Mouse (Mus musculus): ENCODE measurements around the gene Ttc39d.
"Not testable (repeated sequence)": the region's sequence is repeated elsewhere in the genome, so short reads cannot be mapped to it uniquely, and the experiment has no call there.

Gene Ttc39d

GRCm38 (mm10) chr17:80199160-80199778 lies 8.0 kb upstream of the Ttc39d start:
- no peak for DNase-seq (ENCODE audit: low spot score)

- DNase-seq (ENCODE audit: low spot score), result no peak
Measured at GRCm38 (mm10) chr17:80205657-80206056, 1.6 kb upstream of the Ttc39d start.

GRCm38 (mm10) chr17:80206301-80206670 lies 974 bp upstream of the Ttc39d start:
- no peak for DNase-seq (ENCODE audit: low spot score)

- not testable (repeated sequence) for DNase-seq (ENCODE audit: low spot score)
Measured at GRCm38 (mm10) chr17:80213998-80214397, 6.7 kb downstream of the Ttc39d start.

- DNase-seq (ENCODE audit: low spot score), result no peak
Measured at GRCm38 (mm10) chr17:80220131-80220530, 12.9 kb downstream of the Ttc39d start.

DNA sequence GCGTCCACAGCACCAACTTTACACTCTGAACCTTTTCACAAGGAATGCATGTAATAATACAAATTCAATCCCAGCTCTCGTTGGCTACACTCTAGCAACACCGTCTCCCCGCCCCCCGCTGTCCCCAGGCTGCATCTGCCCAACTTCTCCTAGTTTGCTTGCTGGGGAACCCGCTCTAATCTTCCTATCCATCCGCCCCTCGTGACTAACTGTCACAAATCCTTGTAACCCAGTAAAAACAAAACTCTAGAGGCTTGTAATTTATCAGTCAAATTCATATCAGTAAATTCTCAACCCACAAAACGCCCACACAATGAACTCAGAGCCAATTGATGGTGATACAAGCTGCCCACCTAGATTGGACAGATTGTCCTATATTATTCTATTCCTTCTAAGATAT lies 13.9 kb downstream of the Ttc39d start:
- DNase-seq (ENCODE audit: low spot score), result no peak

DNA sequence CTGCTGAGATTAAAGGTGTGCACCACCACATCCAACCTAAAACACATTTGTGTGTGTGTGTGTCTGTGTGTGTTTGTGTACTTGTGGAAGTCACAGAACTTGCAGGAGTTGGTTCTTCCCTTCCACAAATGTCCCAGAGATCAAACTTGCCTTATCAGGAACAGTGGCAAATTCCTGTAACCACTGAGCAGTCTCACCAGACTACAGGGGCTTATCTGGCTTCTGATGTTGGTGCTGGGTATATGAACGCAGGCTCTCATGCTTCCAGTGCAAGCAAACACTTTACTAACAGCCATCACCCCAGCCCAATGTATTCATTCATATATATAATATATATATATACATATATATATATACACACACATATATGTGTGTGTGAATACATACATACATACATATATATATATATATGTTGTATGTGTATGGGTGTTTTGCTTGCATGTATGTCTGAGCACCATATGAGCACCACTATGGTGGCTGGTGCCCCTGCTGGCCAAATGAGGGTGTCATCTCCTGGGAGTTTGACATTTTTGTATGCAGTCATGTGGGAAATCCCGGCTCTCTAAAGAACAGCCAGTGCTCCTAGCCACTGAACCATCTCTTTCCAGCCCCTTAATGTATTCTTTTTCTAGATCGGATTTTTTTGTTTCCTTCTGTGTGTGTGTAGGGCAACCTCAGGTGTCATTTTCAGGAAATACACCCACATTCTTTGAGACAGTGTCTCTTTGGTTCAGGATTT lies 14.8 kb downstream of the Ttc39d start:
- DNase-seq (ENCODE audit: low spot score), result no peak

- DNase-seq (ENCODE audit: low spot score), result no peak
Measured at GRCm38 (mm10) chr17:80223829-80224228, 16.6 kb downstream of the Ttc39d start.

DNA sequence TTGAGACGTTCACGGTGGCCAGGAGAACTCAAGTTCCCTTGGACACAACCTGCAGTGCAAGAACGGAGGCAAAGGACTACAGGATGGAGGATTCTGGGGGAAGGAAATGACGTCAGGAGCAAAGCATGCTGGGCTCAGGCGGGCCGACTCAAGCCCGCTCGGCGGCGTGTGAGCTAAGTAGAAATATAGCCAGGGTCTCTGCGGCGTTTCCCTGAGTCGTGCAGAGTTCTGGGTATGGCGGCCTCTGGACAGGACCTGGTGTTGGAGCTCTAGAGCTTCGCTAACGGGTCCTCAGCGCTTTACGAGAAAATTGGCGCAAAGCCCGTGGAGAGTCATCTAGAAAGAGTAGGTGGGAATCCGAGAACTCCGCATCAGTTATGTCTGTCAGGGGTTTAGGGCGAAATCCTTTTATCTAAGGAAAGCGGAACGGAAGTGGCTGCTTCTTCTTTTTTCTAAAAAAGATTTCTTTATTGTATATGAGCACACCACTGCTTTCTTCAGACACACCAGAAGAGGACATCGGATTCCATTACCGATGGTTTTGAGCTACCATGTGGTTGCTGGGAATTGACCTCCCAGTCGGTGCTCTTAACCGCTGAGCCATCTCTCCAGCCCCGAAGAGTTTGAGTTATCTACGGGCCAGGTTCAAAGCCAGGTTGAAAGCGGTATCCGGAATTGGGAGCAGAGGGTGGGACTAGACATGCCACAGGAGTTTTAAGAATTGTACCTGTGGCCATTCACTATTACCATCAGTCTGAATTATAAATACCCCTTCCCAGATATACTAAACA lies 17.3 kb downstream of the Ttc39d start, which contains the start of gene Gemin6:
Gene Gemin6, plus strand, starts transcription at position 116 of the 791 bp plus-strand sequence.
- peak; percentile 83 for DNase-seq (ENCODE audit: low spot score)

- DNase-seq (ENCODE audit: low spot score), result not testable (repeated sequence)
Measured at GRCm38 (mm10) chr17:80225142-80225541, 17.9 kb downstream of the Ttc39d start.

DNA sequence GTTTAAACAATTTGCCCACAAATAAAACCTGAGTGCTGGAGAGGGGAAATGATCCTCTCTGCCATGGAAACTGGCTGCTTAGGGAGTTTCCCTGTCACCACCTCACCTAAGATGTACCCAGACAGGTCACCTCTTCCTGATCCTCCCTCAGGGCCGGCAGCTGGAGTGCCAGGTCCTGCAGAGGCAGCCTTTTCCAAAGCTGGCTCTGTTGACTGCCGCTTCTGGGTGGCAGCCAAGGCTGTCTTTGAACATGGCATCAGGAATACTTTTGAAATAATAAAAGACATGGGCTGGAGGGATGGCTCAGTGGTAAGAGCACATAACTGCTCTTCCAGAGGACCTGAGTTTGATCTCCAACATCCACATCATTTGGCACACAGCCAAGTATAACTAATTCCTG lies 22.1 kb downstream of the Ttc39d start:
- DNase-seq (ENCODE audit: low spot score), result no peak

DNA sequence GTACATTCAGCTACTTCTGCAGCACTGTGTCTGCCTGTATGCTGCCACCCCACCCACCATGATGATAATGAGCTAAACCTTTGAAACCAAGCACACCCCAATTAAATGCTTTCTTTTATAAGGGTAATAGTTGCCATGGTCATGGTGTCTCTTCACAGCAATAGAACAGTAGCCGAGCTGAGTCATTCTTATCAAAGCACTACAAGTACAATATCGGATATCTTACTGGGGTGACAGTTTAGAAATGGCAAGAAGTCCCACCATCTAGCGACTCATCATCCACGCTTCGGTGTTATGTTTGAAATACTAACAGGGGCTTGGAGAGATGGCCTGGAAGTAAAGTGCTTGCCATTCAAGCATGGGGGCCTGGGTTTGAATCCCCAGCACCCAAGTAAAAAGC lies 26.6 kb downstream of the Ttc39d start:
- DNase-seq (ENCODE audit: low spot score), result no peak

GRCm38 (mm10) chr17:80234376-80234775 lies 27.1 kb downstream of the Ttc39d start:
- no peak for DNase-seq (ENCODE audit: low spot score)

GRCm38 (mm10) chr17:80235477-80235876 lies 28.2 kb downstream of the Ttc39d start:
- no peak for DNase-seq (ENCODE audit: low spot score)

GRCm38 (mm10) chr17:80236805-80237204 lies 29.5 kb downstream of the Ttc39d start:
- DNase-seq (ENCODE audit: low spot score), result no peak

- DNase-seq (ENCODE audit: low spot score), result no peak
Measured at GRCm38 (mm10) chr17:80237475-80237874, 30.2 kb downstream of the Ttc39d start.

GRCm38 (mm10) chr17:80241594-80241993 lies 34.3 kb downstream of the Ttc39d start:
- no peak for DNase-seq (ENCODE audit: low spot score)

DNA sequence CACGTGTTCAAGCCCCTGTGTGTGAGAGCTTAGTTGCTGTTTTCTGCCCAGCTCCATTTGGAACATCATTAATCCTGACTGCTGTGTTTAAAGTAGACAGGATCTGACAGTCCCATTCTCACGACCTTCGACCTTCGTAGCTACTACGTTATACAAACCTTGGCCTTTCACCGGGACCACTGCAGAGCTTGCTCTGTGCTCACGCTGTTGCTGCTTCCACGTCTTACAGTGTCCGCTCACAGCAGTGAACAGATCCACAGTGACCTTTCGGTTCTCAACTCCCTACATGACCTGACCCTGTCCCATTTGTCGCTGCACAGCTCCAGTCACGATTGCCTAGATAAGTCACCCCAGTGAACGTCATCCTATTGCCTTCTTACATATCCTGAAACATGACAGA lies 35.9 kb downstream of the Ttc39d start:
- DNase-seq (ENCODE audit: low spot score), result no peak

GRCm38 (mm10) chr17:80252757-80253525 lies 45.7 kb downstream of the Ttc39d start:
- DNase-seq (ENCODE audit: low spot score), result no peak

- no peak for DNase-seq (ENCODE audit: low spot score)
Measured at GRCm38 (mm10) chr17:80254421-80254820, 47.2 kb downstream of the Ttc39d start.

- DNase-seq (ENCODE audit: low spot score), result no peak
Measured at GRCm38 (mm10) chr17:80255208-80255607, 47.9 kb downstream of the Ttc39d start.

DNA sequence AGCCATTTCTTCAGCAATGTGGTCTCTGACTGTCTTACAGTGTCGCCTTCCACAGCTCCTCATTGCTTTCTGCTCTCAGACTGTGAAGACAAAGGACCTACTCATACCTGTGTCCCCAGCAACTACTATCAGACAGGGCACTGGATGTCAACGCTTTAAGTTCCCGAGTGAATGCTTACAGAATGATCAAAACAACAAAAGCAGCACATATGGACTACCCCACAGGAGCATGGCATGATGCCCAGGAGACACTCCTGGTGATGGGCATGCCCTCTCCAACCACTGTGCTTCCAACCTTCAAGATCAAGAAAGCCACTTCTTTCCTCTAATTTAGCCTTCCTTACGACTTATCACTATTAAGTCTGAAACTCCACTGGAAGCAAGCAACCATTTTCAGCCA lies 59.8 kb downstream of the Ttc39d start:
- no peak for DNase-seq (ENCODE audit: low spot score)
